Mouse (Mus musculus) limb, embryonic 10.5 days (tissue): ENCODE results near the gene Lrmda. TPM values are rescaled to one million over a fixed set of nuclear protein-coding genes. Genes with fewer than 3 reads are reported as not detected.

Source experiments
- DNase-seq: peaks from one replicate; pipeline ENCODE4 v3.0.0-alpha.2; 2017; ENCODE audit warnings: low spot score
- H3K27ac ChIP-seq: fragments of 300-500 bp; sonication (generic); 2 replicates; pipeline ENCODE4 v1.5.1; 2016; ENCODE audit warnings: mild to moderate bottlenecking
- H3K27me3 ChIP-seq: fragments of 300-500 bp; sonication (generic); 2 replicates; pipeline ENCODE4 v1.6.1; 2016; ENCODE audit warnings: low read depth, mild to moderate bottlenecking; ENCODE audit not compliant: poor library complexity, severe bottlenecking
- H3K36me3 ChIP-seq: fragments of 300-500 bp; sonication (generic); 2 replicates; pipeline ENCODE4 v1.6.1; 2016; ENCODE audit warnings: mild to moderate bottlenecking, moderate library complexity
- H3K4me1 ChIP-seq: fragments of 300-500 bp; sonication (generic); 2 replicates; pipeline ENCODE4 v1.6.1; 2016
- H3K4me3 ChIP-seq: fragments of 300-500 bp; sonication (generic); 2 replicates; pipeline ENCODE4 v1.5.1; 2016; ENCODE audit warnings: mild to moderate bottlenecking, moderate library complexity
- H3K9me3 ChIP-seq: fragments of 300-500 bp; sonication (generic); replicated peaks from 2 replicates; pipeline ENCODE4 v1.6.1; 2016; ENCODE audit warnings: mild to moderate bottlenecking
- WGBS: fragments of 180-500 bp; shearing (Covaris S2); methylation state at CpG from one replicate; pipeline ENCODE4 v1.1.7; 2016; 5-methylcytosine and 5-hydroxymethylcytosine counted together
- polyA plus RNA-seq: library from polyadenylated mRNA; unstranded; fragments of >200 nt; fragmentation: Nextera tagmentation; extraction: Ambion mirVana; gene quantifications from 2 replicates; pipeline ENCODE4 v1.2.1, GENCODE M21; 2016

The Lrmda gene
- polyA plus RNA-seq, 1 experiment from 2014 or later = 0.48 TPM

GRCm38 (mm10) chr14:22738603-22739002 is 719.1 kb downstream of the Lrmda start:
- Histone ChIP-seq H3K4me3 (no peak overlapping the region), H3K27me3 (no peaks in the 10 kb centered on the region), H3K9me3 (no peaks in the 10 kb centered on the region), H3K36me3 (no peaks in the 10 kb centered on the region), H3K27ac (no peak overlapping the region), H3K4me1 (peaks cover 6% of the 10 kb centered on the region)
- WGBS = 85% methylated on average over 11 of the region's 11 CpGs
- DNase-seq = no peak

DNA sequence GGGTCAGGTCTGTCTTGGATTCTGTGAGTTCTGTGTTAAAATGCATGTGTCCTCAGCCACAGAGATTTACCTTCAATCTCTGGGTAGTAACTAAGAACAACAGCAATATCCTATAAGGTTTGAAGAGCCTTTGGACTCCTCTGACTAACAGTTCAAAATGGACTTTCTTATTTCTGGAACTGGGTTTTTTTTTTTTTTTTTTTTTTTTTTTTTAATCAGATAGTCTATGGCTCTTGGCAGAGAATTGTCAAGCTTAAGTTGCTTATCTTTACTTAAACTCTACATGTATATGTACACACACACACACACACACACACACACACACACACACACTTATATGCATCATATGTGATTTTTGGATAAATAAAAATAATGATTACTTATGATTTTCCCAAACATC is 723.0 kb downstream of the Lrmda start:
- Histone ChIP-seq H3K4me3 (no peak overlapping the region), H3K27me3 (no peaks in the 10 kb centered on the region), H3K27ac (no peak overlapping the region)

GRCm38 (mm10) chr14:22743264-22743663 is 723.8 kb downstream of the Lrmda start:
- H3K4me1 ChIP-seq = peaks cover 27% of the 10 kb centered on the region
- H3K9me3 ChIP-seq = no peaks in the 10 kb centered on the region
- no peak overlapping the region for H3K4me3 ChIP-seq
- no peaks in the 10 kb centered on the region for H3K27me3 ChIP-seq
- no peaks in the 10 kb centered on the region for H3K36me3 ChIP-seq
- no peak for DNase-seq
- H3K27ac ChIP-seq = no peak overlapping the region
- WGBS = 81% methylated on average over 4 of the region's 4 CpGs

More for the DNA sequence above, 723.0 kb downstream of the Lrmda start:
- no peak for DNase-seq
- peaks cover 27% of the 10 kb centered on the region for H3K4me1 ChIP-seq
- H3K9me3 ChIP-seq = no peaks in the 10 kb centered on the region
- no peaks in the 10 kb centered on the region for H3K36me3 ChIP-seq

GRCm38 (mm10) chr14:22744701-22745100 is 725.2 kb downstream of the Lrmda start:
- Histone ChIP-seq H3K4me1 (peaks cover 27% of the 10 kb centered on the region), H3K4me3 (no peak overlapping the region), H3K9me3 (no peaks in the 10 kb centered on the region), H3K27me3 (no peaks in the 10 kb centered on the region), H3K27ac (no peak overlapping the region), H3K36me3 (no peaks in the 10 kb centered on the region)
- DNase-seq = no peak
- 21% methylated on average over 5 of the region's 5 CpGs for WGBS

DNA sequence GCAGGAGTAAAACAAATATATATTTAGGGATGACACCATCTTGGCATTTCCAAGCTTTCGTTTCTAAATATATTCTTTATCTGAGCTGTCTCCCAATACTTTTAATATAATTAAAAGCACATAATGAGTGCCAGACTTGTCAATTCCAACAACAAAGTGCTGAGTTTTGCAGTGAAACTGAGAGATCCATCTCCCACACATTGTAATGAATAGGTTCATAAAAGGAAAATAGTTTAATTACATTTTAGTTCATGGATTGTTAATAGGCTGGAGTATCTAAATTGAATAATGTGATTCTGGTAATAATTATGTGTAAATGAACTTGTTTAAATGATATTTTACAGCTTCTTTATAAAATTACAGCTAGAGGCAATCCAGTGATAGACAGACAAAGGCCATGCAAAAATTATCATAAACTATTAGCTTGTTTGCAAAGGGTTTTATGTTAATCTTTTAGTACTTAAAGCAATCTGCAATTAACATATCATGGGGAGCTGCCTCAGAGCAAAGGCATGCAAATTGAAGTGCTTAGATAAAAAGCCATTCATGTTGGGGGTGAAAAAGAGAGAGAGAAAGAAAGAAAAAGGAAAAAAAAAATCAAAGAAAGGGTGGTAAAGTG is 725.9 kb downstream of the Lrmda start:
- no peaks in the 10 kb centered on the region for H3K9me3 ChIP-seq
- no peak overlapping the region for H3K27ac ChIP-seq
- 31% methylated on average over 1 of the region's 1 CpGs for WGBS
- H3K4me1 ChIP-seq = peaks cover 23% of the 10 kb centered on the region
- no peaks in the 10 kb centered on the region for H3K27me3 ChIP-seq
- no peak for DNase-seq
- no peak overlapping the region for H3K4me3 ChIP-seq
- H3K36me3 ChIP-seq = no peaks in the 10 kb centered on the region

GRCm38 (mm10) chr14:22745882-22746480 is 726.5 kb downstream of the Lrmda start:
- no peak overlapping the region for H3K4me3 ChIP-seq
- 2% methylated on average over 5 of the region's 5 CpGs for WGBS

DNA sequence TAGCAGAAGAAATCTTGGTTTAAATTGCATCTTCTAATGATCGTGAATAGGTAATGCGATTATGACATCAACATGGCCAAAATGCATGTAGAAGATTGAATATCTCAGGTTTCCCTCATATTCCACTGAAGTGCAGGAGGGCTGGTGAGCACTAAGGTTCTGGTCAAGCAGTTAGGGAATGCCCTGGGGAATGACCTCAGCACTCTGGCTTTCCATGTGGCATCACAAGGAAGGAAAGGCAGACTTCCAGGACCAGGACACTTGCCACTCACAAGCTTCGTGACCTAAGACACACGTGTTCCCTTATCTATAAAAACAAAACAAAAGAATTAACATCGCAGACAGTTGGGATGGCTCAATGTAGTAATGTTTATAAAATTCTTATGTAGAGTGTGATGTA is 728.3 kb downstream of the Lrmda start:
- Histone ChIP-seq H3K36me3 (no peaks in the 10 kb centered on the region), H3K4me3 (no peak overlapping the region), H3K27me3 (no peaks in the 10 kb centered on the region), H3K4me1 (peaks cover 21% of the 10 kb centered on the region), H3K27ac (no peak overlapping the region), H3K9me3 (no peaks in the 10 kb centered on the region)
- 91% methylated on average over 5 of the region's 5 CpGs for WGBS
- DNase-seq = no peak

More at GRCm38 (mm10) chr14:22745882-22746480, 726.5 kb downstream of the Lrmda start:
- no peaks in the 10 kb centered on the region for H3K27me3 ChIP-seq
- H3K27ac ChIP-seq = peak overlapping the region; percentile 79
- H3K9me3 ChIP-seq = no peaks in the 10 kb centered on the region
- H3K36me3 ChIP-seq = no peaks in the 10 kb centered on the region
- peaks cover 21% of the 10 kb centered on the region for H3K4me1 ChIP-seq
- DNase-seq = no peak

DNA sequence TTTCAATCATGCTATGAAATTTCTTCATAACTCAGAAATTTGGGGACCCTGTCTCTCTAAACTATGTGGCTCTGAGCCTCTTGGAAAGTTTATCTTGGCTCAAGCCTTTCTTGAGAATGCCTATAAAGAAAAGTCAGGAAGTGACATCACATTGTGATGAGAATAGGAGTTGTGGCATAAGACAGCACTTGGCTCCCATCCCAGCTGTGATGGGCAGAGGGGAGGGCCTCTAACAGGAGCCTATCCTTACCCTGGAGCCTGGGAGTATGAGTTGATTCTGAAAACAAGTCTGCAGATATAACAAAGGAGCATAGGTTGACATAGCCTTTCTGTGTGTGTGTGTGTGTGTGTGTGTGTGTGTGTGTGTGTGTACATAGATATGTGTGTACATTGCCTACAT is 730.9 kb downstream of the Lrmda start:
- H3K27ac ChIP-seq = no peak overlapping the region
- peaks cover 11% of the 10 kb centered on the region for H3K4me1 ChIP-seq
- H3K36me3 ChIP-seq = no peaks in the 10 kb centered on the region
- H3K4me3 ChIP-seq = no peak overlapping the region
- no peaks in the 10 kb centered on the region for H3K27me3 ChIP-seq
- no peak for DNase-seq
- H3K9me3 ChIP-seq = no peaks in the 10 kb centered on the region

GRCm38 (mm10) chr14:22751290-22751689 is 731.8 kb downstream of the Lrmda start:
- H3K27me3 ChIP-seq = no peaks in the 10 kb centered on the region
- WGBS = 87% methylated on average over 10 of the region's 10 CpGs
- no peak overlapping the region for H3K27ac ChIP-seq
- no peak for DNase-seq
- H3K4me1 ChIP-seq = peaks cover 2% of the 10 kb centered on the region
- H3K9me3 ChIP-seq = no peaks in the 10 kb centered on the region
- H3K4me3 ChIP-seq = no peak overlapping the region
- H3K36me3 ChIP-seq = no peaks in the 10 kb centered on the region

DNA sequence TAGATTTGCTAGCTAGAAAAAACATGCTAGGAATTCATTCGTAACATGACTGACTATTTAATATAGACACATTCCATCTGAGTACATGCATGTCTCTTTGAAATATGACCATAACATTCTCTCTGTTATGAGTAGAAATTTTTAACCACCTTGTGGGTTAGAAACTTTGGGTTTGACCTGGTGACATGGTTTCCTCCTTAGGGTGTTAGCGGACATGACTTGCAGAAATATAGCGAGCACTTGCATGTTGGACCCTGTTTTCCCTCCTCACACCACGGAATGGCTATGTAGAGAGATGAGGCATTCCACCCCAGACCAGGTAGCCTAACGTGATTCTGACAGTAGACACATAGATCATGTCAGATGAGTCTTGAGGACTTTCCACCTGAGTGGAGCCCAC is 735.1 kb downstream of the Lrmda start:
- H3K36me3 ChIP-seq = no peaks in the 10 kb centered on the region
- no peaks in the 10 kb centered on the region for H3K27me3 ChIP-seq
- H3K4me1 ChIP-seq = peaks cover 16% of the 10 kb centered on the region
- H3K9me3 ChIP-seq = no peaks in the 10 kb centered on the region
- WGBS = 93% methylated on average over 5 of the region's 5 CpGs
- H3K4me3 ChIP-seq = no peak overlapping the region
- no peak overlapping the region for H3K27ac ChIP-seq
- DNase-seq = no peak

- Histone ChIP-seq H3K27me3 (no peaks in the 10 kb centered on the region), H3K36me3 (no peaks in the 10 kb centered on the region), H3K4me1 (peaks cover 25% of the 10 kb centered on the region), H3K27ac (no peak overlapping the region), H3K4me3 (no peak overlapping the region), H3K9me3 (no peaks in the 10 kb centered on the region)
- WGBS = 85% methylated on average over 3 of the region's 3 CpGs
- DNase-seq = no peak
These were observed 738.0 kb downstream of the Lrmda start for GRCm38 (mm10) chr14:22757493-22757892.

DNA sequence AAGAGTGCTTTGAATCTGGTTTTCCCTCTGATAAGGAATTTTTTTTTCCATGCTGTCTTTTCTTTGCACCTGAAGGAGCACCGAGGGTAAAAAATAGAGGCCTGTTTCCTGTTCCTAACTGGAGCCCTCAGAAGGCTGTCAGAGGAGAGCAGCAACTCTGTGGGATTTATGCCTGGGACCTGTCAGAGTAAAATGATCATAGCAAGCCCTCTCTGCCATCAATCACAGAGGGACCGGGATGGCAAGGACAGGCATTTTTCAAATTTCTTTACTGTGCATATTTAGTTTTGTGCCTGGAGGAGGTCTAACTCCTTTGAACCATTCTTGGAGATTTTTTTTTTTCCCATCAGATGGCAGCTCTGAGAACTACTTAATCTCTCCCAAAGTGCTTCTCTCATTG is 739.7 kb downstream of the Lrmda start:
- Histone ChIP-seq H3K4me1 (peaks cover 25% of the 10 kb centered on the region), H3K27ac (no peak overlapping the region), H3K27me3 (no peaks in the 10 kb centered on the region), H3K36me3 (no peaks in the 10 kb centered on the region), H3K9me3 (no peaks in the 10 kb centered on the region), H3K4me3 (no peak overlapping the region)
- no peak for DNase-seq
- 5% methylated on average over 2 of the region's 2 CpGs for WGBS

GRCm38 (mm10) chr14:22759673-22760072 is 740.2 kb downstream of the Lrmda start:
- Histone ChIP-seq H3K4me1 (peaks cover 25% of the 10 kb centered on the region), H3K27me3 (no peaks in the 10 kb centered on the region), H3K9me3 (no peaks in the 10 kb centered on the region), H3K36me3 (no peaks in the 10 kb centered on the region), H3K27ac (no peak overlapping the region), H3K4me3 (no peak overlapping the region)
- DNase-seq = no peak
